Mouse (Mus musculus) adipocyte (in vitro differentiated cells): ENCODE measurements around the gene Dnajc13.

ENCODE experiments used
- DNase-seq: peaks from one replicate; pipeline ENCODE4 v3.0.0-alpha.2; 2016; ENCODE audit warnings: low spot score

Dnajc13 gene

DNA sequence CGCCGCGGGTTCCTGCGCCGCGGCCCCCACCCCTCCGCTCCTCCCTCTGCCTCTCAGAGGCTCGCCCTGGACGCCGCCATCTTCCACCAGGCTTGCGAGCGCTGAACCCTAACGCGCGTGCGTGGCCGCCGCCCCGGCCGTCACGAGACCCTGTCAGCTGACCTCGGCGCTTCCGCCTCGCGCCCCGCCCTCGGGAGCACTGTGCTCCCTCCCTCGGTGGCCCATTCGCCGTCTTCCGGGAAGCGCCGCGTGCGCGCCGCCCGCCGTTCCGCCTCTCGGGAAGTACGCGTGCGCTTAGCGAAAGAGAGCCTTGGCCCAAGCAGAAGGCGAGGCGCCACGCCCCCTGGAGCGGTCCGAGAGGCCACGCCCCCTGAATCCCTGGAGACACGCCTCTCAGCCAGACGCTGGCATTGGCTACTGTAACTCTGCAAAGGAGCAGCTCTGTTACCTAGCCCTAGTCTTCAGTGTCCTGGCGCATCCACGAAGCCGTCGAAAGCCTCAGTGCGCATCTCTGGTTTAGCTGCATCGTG is at the start of gene Dnajc13:
Gene Dnajc13, minus strand, starts transcription at position 108 of the 530 bp plus-strand sequence.
- DNase-seq = peak; percentile 96

DNA sequence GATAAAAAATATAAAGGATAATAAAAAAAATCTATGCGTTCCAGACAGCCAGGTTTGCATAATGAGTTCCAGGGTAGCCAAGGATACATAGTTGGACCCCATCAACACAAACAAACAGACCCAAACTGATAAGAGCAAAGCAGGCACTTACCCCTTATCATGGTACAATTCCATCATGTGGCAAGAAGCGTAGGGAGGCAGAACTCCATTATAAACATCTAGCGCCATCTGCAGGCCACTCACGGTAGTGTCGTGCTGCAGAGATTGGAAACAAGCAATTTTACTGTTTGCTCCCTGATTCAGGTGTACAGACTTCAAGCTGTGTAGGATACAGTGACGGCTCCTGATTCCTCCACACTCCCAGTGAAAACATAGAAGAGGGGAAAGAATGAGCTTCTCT is 44.0 kb upstream of the Dnajc13 start:
- DNase-seq = peak; percentile 69

GRCm38 (mm10) chr9:104305333-104306111 is 42.8 kb upstream of the Dnajc13 start:
- peak; percentile 9 for DNase-seq

DNA sequence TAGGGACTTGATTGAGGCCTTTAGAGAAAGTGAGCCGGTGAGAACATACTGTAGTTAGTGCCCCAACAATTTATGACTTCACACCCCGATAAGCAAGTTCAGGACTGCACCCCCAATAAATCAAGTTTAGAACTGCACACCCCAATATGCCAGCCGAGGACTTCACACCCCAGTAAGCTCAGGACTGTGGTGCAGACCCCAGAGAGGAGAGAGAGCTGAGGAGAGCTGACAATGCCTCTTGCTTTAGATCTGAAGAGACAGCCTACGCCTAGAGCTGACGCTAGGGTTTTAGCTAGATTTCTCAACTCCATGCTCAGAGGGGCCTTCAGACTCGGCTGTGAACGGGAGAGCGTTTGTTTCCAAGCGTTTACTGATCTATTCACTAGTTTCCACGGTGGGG is 42.1 kb upstream of the Dnajc13 start:
- DNase-seq = no peak

DNA sequence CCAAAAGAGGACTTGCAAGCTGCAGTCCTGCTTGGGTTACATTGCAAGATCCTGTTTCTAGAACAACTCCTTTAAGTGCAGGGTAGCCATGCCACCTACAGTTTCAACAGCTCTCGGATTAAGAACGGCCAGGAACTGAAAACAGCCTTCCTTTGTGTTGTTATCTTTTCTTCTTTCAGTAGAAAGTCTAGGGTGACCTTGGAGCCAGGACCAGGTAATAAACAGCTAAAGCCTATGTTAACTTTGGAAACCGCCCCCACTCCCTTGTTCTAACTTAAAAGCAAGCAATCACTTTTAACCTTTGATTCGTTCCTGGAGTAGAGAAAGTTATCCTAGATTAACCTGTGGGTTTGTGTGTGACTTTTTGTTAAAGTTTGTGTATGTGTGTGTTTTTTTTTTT is 41.6 kb upstream of the Dnajc13 start:
- no peak for DNase-seq

DNA sequence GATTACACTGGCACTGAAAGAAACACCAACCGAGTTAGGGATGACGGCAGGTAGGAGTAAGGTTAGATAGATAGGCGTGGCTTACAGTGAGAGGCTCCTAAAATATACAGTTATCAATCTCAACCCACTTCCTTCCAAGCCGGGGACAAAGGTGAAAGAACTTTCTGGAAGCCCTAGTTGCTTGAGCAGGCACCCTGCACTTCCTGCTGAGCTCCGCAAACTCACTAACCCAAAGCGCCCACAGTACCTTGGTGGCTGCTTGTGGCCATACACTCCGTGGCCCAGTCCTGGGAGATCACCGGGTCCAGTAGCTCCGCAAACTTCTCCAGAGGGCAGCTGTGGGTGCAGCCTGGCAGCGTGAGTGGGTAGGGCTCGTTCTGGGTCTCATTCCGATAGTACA is 37.8 kb upstream of the Dnajc13 start:
- no peak for DNase-seq

DNA sequence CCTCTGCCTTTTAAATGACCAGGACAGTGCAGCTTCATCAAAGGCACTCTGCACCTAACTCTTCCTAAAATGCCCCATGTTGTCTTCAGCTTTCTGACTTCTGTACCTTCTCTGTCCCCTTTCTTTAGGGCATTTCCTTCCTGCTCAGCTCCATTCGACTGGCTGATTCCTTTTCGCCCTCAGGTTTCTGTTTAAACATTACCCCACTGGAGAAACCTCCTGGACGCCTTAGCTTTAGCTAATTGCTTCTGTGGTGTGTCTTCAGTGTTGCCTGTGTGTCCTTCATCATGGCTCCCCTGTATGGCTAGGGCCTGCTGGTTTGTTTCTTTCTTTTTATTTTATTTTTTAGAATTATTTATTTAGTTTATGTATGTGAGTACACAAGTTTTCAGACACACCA is 34.3 kb upstream of the Dnajc13 start:
- no peak for DNase-seq

DNA sequence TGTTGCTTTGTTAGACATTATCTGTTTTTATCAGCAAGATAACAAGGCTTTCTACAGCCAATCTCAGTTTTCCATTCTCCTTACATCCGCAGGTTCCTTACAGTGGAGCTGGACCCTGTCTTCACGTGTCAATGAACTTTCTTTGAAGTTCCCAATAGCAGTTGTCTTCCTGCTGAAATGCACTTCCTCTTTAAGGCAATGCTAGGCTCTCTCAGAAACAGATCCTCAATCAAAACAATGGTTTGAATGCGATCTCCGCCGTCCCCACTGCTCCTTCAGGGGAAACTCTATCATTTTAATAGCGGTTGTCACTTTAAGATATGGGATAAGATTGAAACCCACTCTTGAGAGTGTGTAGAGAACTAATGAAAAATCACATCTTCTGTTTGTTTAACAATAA is 22.2 kb upstream of the Dnajc13 start:
- DNase-seq = no peak

- no peak for DNase-seq
These were observed 19.8 kb upstream of the Dnajc13 start for GRCm38 (mm10) chr9:104282536-104282935.

- DNase-seq = no peak
These were observed 19.0 kb upstream of the Dnajc13 start for GRCm38 (mm10) chr9:104281737-104282136.

- DNase-seq = no peak
These were observed 18.2 kb upstream of the Dnajc13 start for GRCm38 (mm10) chr9:104280725-104281495.

DNA sequence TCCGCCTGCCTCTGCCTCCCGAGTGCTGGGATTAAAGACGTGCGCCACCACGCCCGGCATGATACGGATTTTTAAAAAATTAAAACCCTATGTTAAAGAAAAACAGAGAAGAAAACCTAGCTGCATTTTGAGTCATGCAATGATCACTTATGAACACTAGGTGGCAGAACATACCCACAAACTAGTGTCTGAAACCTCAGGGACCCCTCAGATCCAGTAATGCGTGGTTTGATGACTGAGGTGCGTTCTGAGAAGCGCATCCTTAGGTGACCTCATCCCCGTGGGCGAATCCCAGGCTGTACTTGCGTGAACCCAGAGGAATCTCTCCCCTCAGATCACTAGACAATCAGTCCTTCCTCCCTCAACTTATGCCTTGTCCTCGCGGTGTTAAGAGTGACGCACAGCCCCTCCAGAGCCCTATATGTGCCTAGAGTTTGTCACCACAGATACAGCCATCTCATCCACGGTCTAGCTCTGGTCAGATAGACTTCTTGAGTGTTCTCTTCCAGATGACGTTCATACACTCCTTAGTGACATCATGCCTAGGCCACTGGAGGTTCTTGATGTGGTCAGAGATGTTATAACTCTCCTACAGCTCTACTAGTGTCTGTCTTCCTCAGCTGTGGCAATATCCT is 14.9 kb upstream of the Dnajc13 start:
- DNase-seq = peak; percentile 33

- no peak for DNase-seq
These were observed 12.5 kb upstream of the Dnajc13 start for GRCm38 (mm10) chr9:104275084-104275785.

DNA sequence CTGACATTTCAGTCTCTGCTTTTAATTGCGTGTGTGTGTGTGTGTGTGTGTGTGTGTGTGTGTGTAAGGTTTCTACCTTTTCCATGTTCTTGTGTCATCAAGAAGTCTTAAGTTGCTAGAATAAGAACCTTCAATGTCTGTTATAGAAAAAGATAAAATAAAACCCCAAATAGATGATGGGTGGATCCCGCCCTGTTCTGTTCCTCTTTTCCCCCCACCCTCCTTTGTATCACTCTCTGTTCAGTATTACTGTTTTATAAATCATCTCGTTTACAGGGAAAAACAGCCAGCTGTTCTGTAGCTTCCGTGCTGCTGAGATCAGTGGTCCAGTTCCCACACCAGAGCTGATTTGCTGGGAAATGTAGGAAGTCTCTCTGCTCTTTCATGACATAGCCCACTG is 9.3 kb upstream of the Dnajc13 start:
- DNase-seq = no peak

- no peak for DNase-seq
These were observed 8.9 kb upstream of the Dnajc13 start for GRCm38 (mm10) chr9:104271642-104272041.

GRCm38 (mm10) chr9:104269944-104270343 is 7.2 kb upstream of the Dnajc13 start:
- no peak for DNase-seq

DNA sequence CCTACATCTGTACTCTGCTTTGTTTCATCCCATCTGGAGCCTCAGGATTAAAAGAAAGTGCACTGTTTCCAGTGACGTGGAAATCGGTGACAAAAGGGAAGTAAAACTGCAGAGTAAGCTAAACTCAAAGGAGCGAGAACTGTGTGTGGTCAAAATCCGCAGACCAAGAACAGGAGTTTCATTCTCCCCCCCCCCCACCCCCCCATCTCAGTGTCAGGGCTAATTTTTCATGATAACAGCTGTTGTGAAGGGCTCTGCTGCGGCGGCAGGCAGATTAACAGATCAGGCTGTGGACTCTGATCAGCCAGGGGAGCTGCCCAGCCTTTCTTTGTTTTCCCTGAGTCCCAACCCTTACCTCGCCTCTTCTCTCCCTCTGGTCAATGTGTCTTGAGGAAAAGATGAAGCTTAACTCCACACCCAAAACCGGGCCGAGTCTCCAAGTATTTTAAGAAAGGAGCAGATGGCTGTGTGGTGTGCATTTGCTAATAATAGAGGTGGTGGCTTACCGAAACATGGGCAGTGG is 6.7 kb upstream of the Dnajc13 start:
- DNase-seq = no peak

GRCm38 (mm10) chr9:104264567-104264966 is 1.8 kb upstream of the Dnajc13 start:
- DNase-seq = no peak

DNA sequence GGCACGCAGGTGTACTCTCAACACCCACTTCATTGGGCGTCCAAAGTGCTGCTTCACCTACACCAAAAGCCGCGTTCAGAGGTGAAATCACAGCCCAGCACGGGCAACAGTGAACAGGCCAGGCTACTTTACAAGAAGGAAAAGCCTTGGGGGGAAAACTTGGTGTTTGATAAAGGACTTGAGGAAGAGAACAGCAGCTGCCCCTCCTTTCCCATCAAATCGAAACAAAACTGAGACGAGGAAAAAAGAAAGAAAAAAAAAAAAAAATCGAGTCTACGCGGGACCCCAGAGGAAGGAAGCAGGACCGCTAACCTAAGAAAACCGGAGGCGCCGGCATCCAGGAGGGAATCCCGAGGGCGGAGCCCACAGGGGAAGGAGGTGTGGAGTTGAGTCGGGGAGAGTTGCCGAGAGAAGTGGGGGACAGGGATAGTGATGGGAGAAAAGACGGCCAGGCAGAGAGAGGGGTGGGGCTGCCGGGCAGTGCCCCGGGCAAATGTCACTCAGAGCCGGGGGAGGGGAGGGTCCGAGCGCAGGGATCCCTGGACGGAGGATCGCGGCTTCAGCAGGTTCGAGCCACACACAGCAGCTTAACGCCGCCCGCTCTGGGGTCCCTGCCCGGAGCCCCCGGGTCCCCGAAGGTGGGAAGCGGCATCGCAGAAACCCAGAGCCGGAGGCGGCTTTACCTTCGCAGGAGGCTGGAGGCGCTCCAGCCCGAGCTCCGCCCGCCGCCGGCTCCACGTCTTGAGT is 541 bp downstream of the Dnajc13 start:
- peak; percentile 41 for DNase-seq

GRCm38 (mm10) chr9:104260306-104260705 is 2.4 kb downstream of the Dnajc13 start:
- DNase-seq = peak; percentile 36

- DNase-seq = no peak
These were observed 6.6 kb downstream of the Dnajc13 start for GRCm38 (mm10) chr9:104256085-104256484.
